Mouse (Mus musculus): ENCODE results near the gene Gng8. TPM values are rescaled to one million over a fixed set of nuclear protein-coding genes. Genes with fewer than 3 reads are reported as not detected.

Gng8 gene
- total and polyA plus RNA-seq, 3 experiments = not detected

GRCm38 (mm10) chr7:16879796-16880547, 11.6 kb upstream of the Gng8 start:
- no peak for TF ChIP-seq GATA2 (IDR thresholded peaks at IDR 0.05; ENCODE audit: borderline replicate concordance, low read depth, low read length)
- TF ChIP-seq TAL1 (conservative IDR thresholded peaks at IDR 0.05; ENCODE audit: low read depth, low read length) = no peak
- Histone ChIP-seq H3K4me3 (ENCODE audit: low read depth, low read length) (no peak overlapping the region), H3K4me1 (ENCODE audit: insufficient read depth, low read depth, low read length) (peaks cover 19% of the 10 kb centered on the region), H3K36me3 (replicated peaks) (no peaks in the 10 kb centered on the region), H3K27me3 (ENCODE audit: insufficient read depth, low read length) (peaks cover 49% of the 10 kb centered on the region), H3K9me3 (replicated peaks) (peaks cover 5% of the 10 kb centered on the region)
- ATAC-seq (ENCODE audit: extremely low read depth, insufficient number of reproducible peaks, low FRiP score, poor library complexity, severe bottlenecking) (no peak), DNase-seq (ENCODE audit: low spot score) (no peak)

- peaks cover 15% of the 10 kb centered on the region for H3K4me1 ChIP-seq (ENCODE audit: insufficient read depth, low read depth, low read length)
- no peak for DNase-seq (ENCODE audit: low spot score)
- TF ChIP-seq POLR2AphosphoS5 (IDR thresholded peaks at IDR 0.05; ENCODE audit: insufficient replicate concordance, low read depth, low read length) = no peak
- no peak for TF ChIP-seq CTCF (IDR thresholded peaks at IDR 0.05; ENCODE audit: low read depth, low read length)
- no peak for TF ChIP-seq GATA1 (IDR thresholded peaks at IDR 0.05; ENCODE audit: borderline replicate concordance, low read length)
- no peak for TF ChIP-seq TAL1 (conservative IDR thresholded peaks at IDR 0.05; ENCODE audit: low read depth, low read length)
- no peak for TF ChIP-seq GATA2 (IDR thresholded peaks at IDR 0.05; ENCODE audit: borderline replicate concordance, low read depth, low read length)
Measured at GRCm38 (mm10) chr7:16880615-16881014, 11.0 kb upstream of the Gng8 start.

GRCm38 (mm10) chr7:16883162-16883561, 8.4 kb upstream of the Gng8 start:
- H3K4me3 ChIP-seq (ENCODE audit: low read depth, low read length) = no peak overlapping the region
- TF ChIP-seq TAL1 (conservative IDR thresholded peaks at IDR 0.05; ENCODE audit: low read depth, low read length) = no peak
- TF ChIP-seq GATA1 (IDR thresholded peaks at IDR 0.05; ENCODE audit: borderline replicate concordance, low read length) = no peak
- no peak for TF ChIP-seq POLR2AphosphoS5 (IDR thresholded peaks at IDR 0.05; ENCODE audit: insufficient replicate concordance, low read depth, low read length)
- TF ChIP-seq CTCF (IDR thresholded peaks at IDR 0.05; ENCODE audit: low read depth, low read length) = no peak
- TF ChIP-seq GATA2 (IDR thresholded peaks at IDR 0.05; ENCODE audit: borderline replicate concordance, low read depth, low read length) = no peak
- DNase-seq (ENCODE audit: low spot score) (no peak), ATAC-seq (ENCODE audit: extremely low read depth, insufficient number of reproducible peaks, low FRiP score, poor library complexity, severe bottlenecking) (no peak)
- no peaks in the 10 kb centered on the region for H3K36me3 ChIP-seq (replicated peaks)
- peaks cover 24% of the 10 kb centered on the region for H3K9me3 ChIP-seq (replicated peaks)
- peaks cover 39% of the 10 kb centered on the region for H3K27me3 ChIP-seq (ENCODE audit: insufficient read depth, low read length)
- no peaks in the 10 kb centered on the region; the same call in 1 of the 2 replicates for H3K4me1 ChIP-seq (ENCODE audit: insufficient read depth, low read depth, low read length)

More at GRCm38 (mm10) chr7:16880615-16881014, 11.0 kb upstream of the Gng8 start:
- ATAC-seq (ENCODE audit: extremely low read depth, insufficient number of reproducible peaks, low FRiP score, poor library complexity, severe bottlenecking) = no peak
- Histone ChIP-seq H3K4me3 (ENCODE audit: low read depth, low read length) (no peak overlapping the region), H3K9me3 (replicated peaks) (peaks cover 12% of the 10 kb centered on the region), H3K27me3 (ENCODE audit: insufficient read depth, low read length) (peaks cover 50% of the 10 kb centered on the region), H3K36me3 (replicated peaks) (no peaks in the 10 kb centered on the region)

- no peak for TF ChIP-seq TAL1 (conservative IDR thresholded peaks at IDR 0.05; ENCODE audit: low read depth, low read length)
- TF ChIP-seq GATA2 (IDR thresholded peaks at IDR 0.05; ENCODE audit: borderline replicate concordance, low read depth, low read length) = no peak
- TF ChIP-seq CTCF (IDR thresholded peaks at IDR 0.05; ENCODE audit: low read depth, low read length) = no peak
- no peak for TF ChIP-seq POLR2AphosphoS5 (IDR thresholded peaks at IDR 0.05; ENCODE audit: insufficient replicate concordance, low read depth, low read length)
- no peak for TF ChIP-seq GATA1 (IDR thresholded peaks at IDR 0.05; ENCODE audit: borderline replicate concordance, low read length)
- ATAC-seq (ENCODE audit: extremely low read depth, insufficient number of reproducible peaks, low FRiP score, poor library complexity, severe bottlenecking) (no peak), DNase-seq (ENCODE audit: low spot score) (no peak)
- Histone ChIP-seq H3K36me3 (replicated peaks) (no peaks in the 10 kb centered on the region), H3K4me1 (ENCODE audit: insufficient read depth, low read depth, low read length) (no peaks in the 10 kb centered on the region; the same call in 1 of the 2 replicates), H3K4me3 (ENCODE audit: low read depth, low read length) (no peak overlapping the region), H3K27me3 (ENCODE audit: insufficient read depth, low read length) (peaks cover 40% of the 10 kb centered on the region), H3K9me3 (replicated peaks) (peaks cover 24% of the 10 kb centered on the region)
Measured at GRCm38 (mm10) chr7:16884334-16884733, 7.3 kb upstream of the Gng8 start.

- Histone ChIP-seq H3K9me3 (replicated peaks) (peaks cover 24% of the 10 kb centered on the region), H3K36me3 (replicated peaks) (no peaks in the 10 kb centered on the region), H3K27me3 (ENCODE audit: insufficient read depth, low read length) (peaks cover 32% of the 10 kb centered on the region), H3K4me3 (ENCODE audit: low read depth, low read length) (no peak overlapping the region; the same call in 1 of the 2 replicates), H3K4me1 (ENCODE audit: insufficient read depth, low read depth, low read length) (no peaks in the 10 kb centered on the region; the same call in 1 of the 2 replicates)
- DNase-seq (ENCODE audit: low spot score) (no peak), ATAC-seq (ENCODE audit: extremely low read depth, insufficient number of reproducible peaks, low FRiP score, poor library complexity, severe bottlenecking) (no peak)
- TF ChIP-seq GATA2 (IDR thresholded peaks at IDR 0.05; ENCODE audit: borderline replicate concordance, low read depth, low read length) (no peak), POLR2AphosphoS5 (IDR thresholded peaks at IDR 0.05; ENCODE audit: insufficient replicate concordance, low read depth, low read length) (no peak), TAL1 (conservative IDR thresholded peaks at IDR 0.05; ENCODE audit: low read depth, low read length) (no peak), GATA1 (IDR thresholded peaks at IDR 0.05; ENCODE audit: borderline replicate concordance, low read length) (no peak), CTCF (IDR thresholded peaks at IDR 0.05; ENCODE audit: low read depth, low read length) (no peak)
Measured at GRCm38 (mm10) chr7:16885271-16885776, 6.3 kb upstream of the Gng8 start.

GRCm38 (mm10) chr7:16885905-16886304, 5.7 kb upstream of the Gng8 start:
- H3K36me3 ChIP-seq (replicated peaks) = no peaks in the 10 kb centered on the region
- ATAC-seq (ENCODE audit: extremely low read depth, insufficient number of reproducible peaks, low FRiP score, poor library complexity, severe bottlenecking) = no peak
- peak overlapping the region; percentile 9; the same call in 1 of the 2 replicates for H3K4me3 ChIP-seq (ENCODE audit: low read depth, low read length)
- H3K9me3 ChIP-seq (replicated peaks) = peaks cover 24% of the 10 kb centered on the region
- H3K27me3 ChIP-seq (ENCODE audit: insufficient read depth, low read length) = peaks cover 30% of the 10 kb centered on the region
- TF ChIP-seq CTCF (IDR thresholded peaks at IDR 0.05; ENCODE audit: low read depth, low read length) = no peak
- no peaks in the 10 kb centered on the region for H3K4me1 ChIP-seq (ENCODE audit: insufficient read depth, low read depth, low read length)
- no peak for DNase-seq (ENCODE audit: low spot score)

Measured in G1E (cell line).